Mouse (Mus musculus) lung, adult 2 months (tissue): Measurements from ENCODE around the gene Lgals12.

Experiments used
- CTCF ChIP-seq: fragments of 200-500 bp; IDR thresholded peaks from 2 replicates; pipeline ENCODE4 v1.5.1; 2011; ENCODE audit warnings: mild to moderate bottlenecking, low read length, control low read depth; ENCODE audit not compliant: insufficient read depth
- POLR2A ChIP-seq: fragments of 200-500 bp; IDR thresholded peaks from 2 replicates; pipeline ENCODE4 v1.6.1; 2011; ENCODE audit warnings: low read depth, mild to moderate bottlenecking, control low read depth, low read length, borderline replicate concordance; ENCODE audit errors: extremely low read depth

DNA sequence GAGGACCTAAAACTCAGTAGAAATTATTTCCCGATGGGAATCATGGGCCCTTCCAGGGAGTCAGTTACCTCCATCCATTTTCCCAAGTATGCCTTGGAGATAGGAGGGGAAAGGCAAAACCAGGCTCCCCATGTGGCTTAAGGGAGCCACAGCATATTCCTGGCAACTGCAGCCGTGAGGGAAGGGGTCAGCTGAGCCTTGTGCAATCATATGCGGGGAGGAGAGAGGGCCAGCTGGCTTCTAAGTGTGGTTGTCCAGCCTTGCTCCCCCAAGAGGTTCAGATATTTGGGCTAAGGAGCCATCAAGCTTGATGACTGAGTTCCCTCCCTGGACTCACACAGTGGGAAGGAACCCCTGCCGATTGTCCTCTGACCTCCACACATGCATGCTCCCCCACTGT, 5.4 kb downstream of the Lgals12 start:
- no peak for TF ChIP-seq CTCF
- TF ChIP-seq POLR2A: no peak
